Mouse (Mus musculus) small intestine, adult 2 months (tissue): ENCODE results near the gene Hist3h2a.

Experiments used
- CTCF ChIP-seq: fragments of 200-500 bp; IDR thresholded peaks from 2 replicates; pipeline ENCODE4 v1.5.1; 2012; ENCODE audit warnings: low read depth, mild to moderate bottlenecking, control low read depth, inconsistent platforms, low read length, moderate library complexity, mixed read lengths; ENCODE audit not compliant: insufficient replicate concordance, insufficient read length; ENCODE audit errors: extremely low read depth
- POLR2A ChIP-seq: fragments of 200-500 bp; IDR thresholded peaks from 2 replicates; pipeline ENCODE4 v1.6.1; 2012; ENCODE audit warnings: low read depth, mild to moderate bottlenecking, control low read depth, inconsistent platforms, low read length, moderate library complexity

GRCm38 (mm10) chr11:58970831-58971530 lies 16.5 kb downstream of the Hist3h2a start:
- TF ChIP-seq CTCF = no peak
- TF ChIP-seq POLR2A = no peak
